Mouse (Mus musculus): ENCODE measurements at regions not wholly inside any gene's neighbourhood (a gene's known extent, or its start where the extent isn't known, plus 50 kb on each side); places are given as distances from the start of the nearest gene placed in this dataset.

- H3K4me1 ChIP-seq (ENCODE audit: control insufficient read depth, insufficient read depth, low read length) = peaks cover 4% of the 10 kb centered on the region; the same call in 1 of the 2 replicates
- H3K4me3 ChIP-seq (ENCODE audit: insufficient read depth, low read depth, low read length) = no peak overlapping the region
- no peak for TF ChIP-seq CTCF (IDR thresholded peaks at IDR 0.05; ENCODE audit: insufficient read depth, low read depth, low read length)
- 53% methylated on average over 3 of the region's 3 CpGs for WGBS
- no peak overlapping the region for H3K27ac ChIP-seq (ENCODE audit: insufficient read depth, low read depth, low read length)
Measured at GRCm38 (mm10) chr12:13028086-13028485, 86.4 kb upstream of the Mycn start.

- whole genome bisulfite sequencing = 71% methylated on average over 7 of the region's 7 CpGs
- Histone ChIP-seq H3K4me1 (ENCODE audit: control insufficient read depth, insufficient read depth, low read length) (peaks cover 4% of the 10 kb centered on the region; the same call in 1 of the 2 replicates), H3K4me3 (ENCODE audit: insufficient read depth, low read depth, low read length) (no peak overlapping the region), H3K27ac (ENCODE audit: insufficient read depth, low read depth, low read length) (no peak overlapping the region)
- TF ChIP-seq CTCF (IDR thresholded peaks at IDR 0.05; ENCODE audit: insufficient read depth, low read depth, low read length) (no peak), POLR2A (IDR thresholded peaks at IDR 0.05; ENCODE audit: insufficient read depth, low read depth, low read length) (no peak)
Measured at GRCm38 (mm10) chr12:13026041-13026580, 84.4 kb upstream of the Mycn start.

GRCm38 (mm10) chr12:13024215-13024841, 82.6 kb upstream of the Mycn start:
- Histone ChIP-seq H3K27ac (ENCODE audit: insufficient read depth, low read depth, low read length) (no peak overlapping the region), H3K4me1 (ENCODE audit: control insufficient read depth, insufficient read depth, low read length) (peaks cover 4% of the 10 kb centered on the region; the same call in 1 of the 2 replicates), H3K4me3 (ENCODE audit: insufficient read depth, low read depth, low read length) (no peak overlapping the region)
- 49% methylated on average over 8 of the region's 8 CpGs for WGBS
- TF ChIP-seq POLR2A (IDR thresholded peaks at IDR 0.05; ENCODE audit: insufficient read depth, low read depth, low read length) (no peak), CTCF (IDR thresholded peaks at IDR 0.05; ENCODE audit: insufficient read depth, low read depth, low read length) (no peak)

DNA sequence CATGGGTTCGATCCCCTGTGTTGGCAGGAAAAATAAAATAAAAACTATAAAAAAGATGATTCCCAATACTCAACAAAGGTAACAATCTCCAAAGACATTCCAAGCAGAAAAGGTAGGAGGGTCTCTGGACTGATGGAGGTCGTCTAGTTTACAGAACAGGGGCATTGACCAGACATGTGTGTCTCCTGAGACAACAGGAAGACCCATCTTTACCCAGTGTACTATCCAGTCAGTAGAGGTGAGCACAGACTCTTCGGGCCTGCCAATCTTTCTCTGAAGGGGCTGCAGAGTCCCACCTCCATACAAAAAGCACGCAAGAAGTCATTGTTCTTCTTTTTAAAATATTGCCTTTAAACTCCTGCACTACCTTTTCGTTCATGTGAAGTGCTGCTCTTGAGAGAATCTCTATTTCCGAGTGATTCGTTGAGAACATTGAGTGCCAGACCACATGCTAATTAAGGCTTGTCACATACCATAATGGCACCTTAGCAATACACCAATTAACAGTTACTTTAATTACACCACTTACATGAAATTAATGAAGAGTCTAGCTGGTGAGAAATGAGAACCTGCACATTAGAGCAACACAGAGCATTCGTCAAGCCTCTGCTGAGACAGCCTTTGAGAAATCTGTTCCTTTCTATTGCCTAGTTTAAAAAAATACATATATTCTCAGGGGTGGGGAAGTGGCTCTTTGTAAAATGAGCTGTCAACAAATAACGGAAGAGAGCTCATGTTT, 69.5 kb upstream of the Mycn start:
- Histone ChIP-seq H3K4me1 (ENCODE audit: control insufficient read depth, insufficient read depth, low read length) (0 out of 2 replicates have a peak, but pooled peaks cover 2% of the 10 kb centered on the region), H3K4me3 (ENCODE audit: insufficient read depth, low read depth, low read length) (no peak overlapping the region), H3K27ac (ENCODE audit: insufficient read depth, low read depth, low read length) (no peak overlapping the region)
- TF ChIP-seq POLR2A (IDR thresholded peaks at IDR 0.05; ENCODE audit: insufficient read depth, low read depth, low read length) (no peak), CTCF (IDR thresholded peaks at IDR 0.05; ENCODE audit: insufficient read depth, low read depth, low read length) (no peak)
- 45% methylated on average over 9 of the region's 9 CpGs for WGBS

DNA sequence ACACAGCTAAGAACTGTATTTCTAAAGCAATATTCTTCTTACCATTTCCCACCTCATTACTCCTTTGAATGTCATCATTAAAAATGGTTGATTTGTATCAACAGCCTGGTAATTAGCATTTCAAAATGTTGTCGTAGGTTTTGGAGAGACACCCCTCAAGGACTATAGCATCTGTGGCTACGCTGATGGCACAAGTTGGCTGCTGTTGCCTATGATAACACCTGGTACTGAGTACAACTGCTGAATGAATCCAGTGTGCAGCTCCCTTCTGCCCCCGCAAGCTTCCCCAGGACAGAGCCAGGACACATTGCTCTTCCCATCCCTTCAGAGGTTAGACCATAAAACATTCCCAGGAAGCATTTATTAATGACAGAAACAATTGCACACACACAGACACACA, 68.7 kb upstream of the Mycn start:
- 83% methylated on average over 3 of the region's 3 CpGs for WGBS
- TF ChIP-seq CTCF (IDR thresholded peaks at IDR 0.05; ENCODE audit: insufficient read depth, low read depth, low read length) (no peak), POLR2A (IDR thresholded peaks at IDR 0.05; ENCODE audit: insufficient read depth, low read depth, low read length) (no peak)
- no peak overlapping the region for H3K4me3 ChIP-seq (ENCODE audit: insufficient read depth, low read depth, low read length)
- H3K27ac ChIP-seq (ENCODE audit: insufficient read depth, low read depth, low read length) = no peak overlapping the region
- H3K4me1 ChIP-seq (ENCODE audit: control insufficient read depth, insufficient read depth, low read length) = 0 out of 2 replicates have a peak, but pooled peaks cover 2% of the 10 kb centered on the region

DNA sequence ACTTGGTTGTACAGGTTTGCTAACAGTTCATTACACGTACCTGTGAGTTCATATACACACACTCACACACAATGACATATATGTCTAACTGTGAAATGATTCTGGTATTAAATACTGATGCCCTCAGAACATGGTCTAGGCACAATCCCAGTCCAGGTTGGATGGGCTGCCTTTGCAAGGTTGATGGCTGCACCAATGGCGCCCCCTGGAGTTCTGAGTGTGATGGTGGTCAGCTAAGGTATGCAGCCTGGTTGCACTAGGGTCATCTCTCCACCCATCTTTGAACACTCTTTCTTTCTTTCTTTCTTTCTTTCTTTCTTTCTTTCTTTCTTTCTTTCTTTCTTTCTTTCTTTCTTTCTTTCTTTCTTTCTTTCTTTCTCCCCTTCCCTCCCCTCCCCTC, 67.8 kb upstream of the Mycn start:
- H3K4me3 ChIP-seq (ENCODE audit: insufficient read depth, low read depth, low read length) = no peak overlapping the region
- TF ChIP-seq POLR2A (IDR thresholded peaks at IDR 0.05; ENCODE audit: insufficient read depth, low read depth, low read length) = no peak
- TF ChIP-seq CTCF (IDR thresholded peaks at IDR 0.05; ENCODE audit: insufficient read depth, low read depth, low read length) = no peak
- H3K4me1 ChIP-seq (ENCODE audit: control insufficient read depth, insufficient read depth, low read length) = 0 out of 2 replicates have a peak, but pooled peaks cover 2% of the 10 kb centered on the region
- WGBS = 58% methylated on average over 2 of the region's 2 CpGs
- H3K27ac ChIP-seq (ENCODE audit: insufficient read depth, low read depth, low read length) = no peak overlapping the region

DNA sequence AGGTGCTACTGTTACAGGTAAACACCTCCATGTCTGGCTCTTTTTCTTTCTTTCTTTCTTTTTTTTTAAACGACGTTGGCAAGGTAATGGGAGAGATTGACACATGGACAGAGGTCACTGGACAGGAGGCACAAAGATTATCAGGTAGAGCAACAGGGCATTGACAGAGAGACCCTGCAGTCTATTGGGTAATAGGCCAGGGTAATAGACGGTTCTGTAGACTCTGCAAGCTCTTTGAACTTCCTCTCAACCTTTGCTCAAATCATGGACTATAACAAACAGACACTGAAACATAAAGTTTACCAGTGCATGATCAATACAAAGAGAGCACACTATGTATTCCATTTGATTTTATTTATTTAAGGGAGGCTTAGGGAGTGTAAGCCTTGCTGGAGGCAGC, 61.0 kb upstream of the Mycn start:
- TF ChIP-seq POLR2A (IDR thresholded peaks at IDR 0.05; ENCODE audit: insufficient read depth, low read depth, low read length) (no peak), CTCF (IDR thresholded peaks at IDR 0.05; ENCODE audit: insufficient read depth, low read depth, low read length) (no peak)

DNA sequence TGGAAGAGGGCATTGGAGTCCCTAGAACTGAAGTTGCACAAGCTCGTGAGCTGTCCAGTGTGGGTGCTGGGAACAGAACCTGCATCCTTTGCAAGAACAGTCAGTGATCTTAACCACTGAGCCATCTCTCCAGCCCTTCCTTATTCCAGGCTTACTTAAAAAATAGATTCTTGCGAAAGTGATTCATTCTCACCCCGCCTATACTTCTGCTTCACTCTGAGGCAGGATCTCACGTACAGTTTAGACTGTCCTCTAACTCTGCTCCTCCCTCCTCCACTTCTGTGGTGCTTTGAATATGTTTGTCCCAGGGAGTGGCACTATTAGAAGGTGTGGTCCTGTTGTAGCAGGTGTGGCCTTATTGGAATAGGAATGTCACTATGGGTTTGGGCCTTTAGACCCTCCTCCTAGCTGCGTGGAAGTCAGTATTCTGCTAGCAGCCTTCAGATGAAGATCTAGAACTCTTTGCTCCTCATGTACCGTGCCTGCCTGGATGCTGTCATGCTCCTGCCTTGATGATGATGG, 60.4 kb upstream of the Mycn start:
- 82% methylated on average over 6 of the region's 6 CpGs for WGBS

More for the DNA sequence above, 61.0 kb upstream of the Mycn start:
- Histone ChIP-seq H3K4me1 (ENCODE audit: control insufficient read depth, insufficient read depth, low read length) (no peaks in the 10 kb centered on the region), H3K4me3 (ENCODE audit: insufficient read depth, low read depth, low read length) (no peak overlapping the region), H3K27ac (ENCODE audit: insufficient read depth, low read depth, low read length) (no peak overlapping the region)
- WGBS = 95% methylated on average over 3 of the region's 3 CpGs

DNA sequence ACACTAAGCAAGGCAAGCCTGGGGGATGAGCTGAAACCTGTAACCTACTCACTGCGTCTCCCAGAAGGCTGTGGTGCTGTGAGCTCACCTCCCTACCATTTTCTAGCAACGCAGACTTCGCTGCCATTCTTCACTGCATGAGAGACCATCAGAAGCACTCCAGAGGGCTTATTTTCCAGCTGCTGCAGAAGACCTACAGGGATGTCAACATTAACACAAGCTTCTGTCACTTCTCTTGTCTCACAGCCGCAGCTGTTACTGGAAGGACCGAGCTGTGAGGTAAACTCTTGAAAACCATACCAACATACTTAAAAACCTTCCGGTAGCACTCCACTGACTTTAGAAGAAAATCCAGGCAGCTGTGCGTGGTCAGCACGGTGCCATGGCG, 54.3 kb upstream of the Mycn start:
- Histone ChIP-seq H3K4me1 (ENCODE audit: control insufficient read depth, insufficient read depth, low read length) (no peaks in the 10 kb centered on the region), H3K27ac (ENCODE audit: insufficient read depth, low read depth, low read length) (no peak overlapping the region), H3K4me3 (ENCODE audit: insufficient read depth, low read depth, low read length) (no peak overlapping the region)
- 86% methylated on average over 9 of the region's 9 CpGs for WGBS
- TF ChIP-seq CTCF (IDR thresholded peaks at IDR 0.05; ENCODE audit: insufficient read depth, low read depth, low read length) = no peak
- no peak for TF ChIP-seq POLR2A (IDR thresholded peaks at IDR 0.05; ENCODE audit: insufficient read depth, low read depth, low read length)

More for the DNA sequence above, 60.4 kb upstream of the Mycn start:
- TF ChIP-seq POLR2A (IDR thresholded peaks at IDR 0.05; ENCODE audit: insufficient read depth, low read depth, low read length) (no peak), CTCF (IDR thresholded peaks at IDR 0.05; ENCODE audit: insufficient read depth, low read depth, low read length) (no peak)
- Histone ChIP-seq H3K27ac (ENCODE audit: insufficient read depth, low read depth, low read length) (no peak overlapping the region), H3K4me1 (ENCODE audit: control insufficient read depth, insufficient read depth, low read length) (no peaks in the 10 kb centered on the region), H3K4me3 (ENCODE audit: insufficient read depth, low read depth, low read length) (no peak overlapping the region)
